Comparison of ENCODE assay signal across 8 mouse cellular contexts in genomic region chr5:143908926-143909325, GRCm38 (mm10). TPM values are rescaled to one million over a fixed set of nuclear protein-coding genes. Genes with fewer than 3 reads are reported as not detected.
DNase-seq lines count a peak whose midpoint lies in the region; ATAC-seq lines count a peak whose summit lies in the region.

No protein-coding gene starts in this region.

- DNase-seq in heart, postnatal 25 days (ENCODE audit: low spot score) = no peak
- peak; percentile 17 for DNase-seq in NIH3T3 (ENCODE audit: low read depth)
- DNase-seq in midbrain, embryonic 11.5 days (ENCODE audit: low spot score, missing footprints) = peak; percentile 91
- DNase-seq in frontal cortex, postnatal 36 days (ENCODE audit: low spot score in 2 of 2) = no peak
- no peak for DNase-seq in spleen, postnatal 14 days (ENCODE audit: low spot score in 2 of 2)
- no peak for DNase-seq in left cerebral cortex, adult 11 months (ENCODE audit: low spot score)

- H3K27me3 ChIP-seq in heart, embryonic 16.5 days (ENCODE audit: control insufficient read depth, insufficient read depth, low read length) = no peaks in the 10 kb centered on the region
- no peaks in the 10 kb centered on the region for H3K27me3 ChIP-seq in hindbrain, embryonic 12.5 days
- no peaks in the 10 kb centered on the region for H3K27me3 ChIP-seq in midbrain, embryonic 11.5 days (ENCODE audit: control insufficient read depth, insufficient read depth, low read length)

- ATAC-seq in heart, embryonic 16.5 days (replicated peaks; ENCODE audit: extremely low read depth, insufficient read depth, low FRiP score) = no peak
- no peak for ATAC-seq in hindbrain, embryonic 12.5 days (ENCODE audit: low FRiP score)
- no peak for ATAC-seq in midbrain, embryonic 11.5 days (ENCODE audit: low FRiP score)

- H3K9ac ChIP-seq in heart, embryonic 16.5 days (ENCODE audit: low read length) = peak overlapping the region; percentile 74
- H3K9ac ChIP-seq in hindbrain, embryonic 12.5 days = peak overlapping the region; percentile 64
- H3K9ac ChIP-seq in midbrain, embryonic 11.5 days (ENCODE audit: low read length) = peak overlapping the region; percentile 68

- H3K27ac ChIP-seq in heart, embryonic 16.5 days (ENCODE audit: low read length) = peak overlapping the region; percentile 94
- H3K27ac ChIP-seq in hindbrain, embryonic 12.5 days = peak overlapping the region; percentile 77
- no peak overlapping the region; the same call in 1 of the 2 replicates for H3K27ac ChIP-seq in midbrain, embryonic 11.5 days (ENCODE audit: low read depth, low read length)

- H3K9me3 ChIP-seq in heart, embryonic 16.5 days (replicated peaks; ENCODE audit: control insufficient read depth, low read length) = no peaks in the 10 kb centered on the region
- no peaks in the 10 kb centered on the region for H3K9me3 ChIP-seq in hindbrain, embryonic 12.5 days (replicated peaks)
- H3K9me3 ChIP-seq in midbrain, embryonic 11.5 days (ENCODE audit: control insufficient read depth, low read length) = no peaks in the 10 kb centered on the region

- WGBS in heart, embryonic 16.5 days = 3% methylated on average over 9 of the region's 9 CpGs
- 3% methylated on average over 9 of the region's 9 CpGs for WGBS in hindbrain, embryonic 12.5 days
- WGBS in midbrain, embryonic 11.5 days = 2% methylated on average over 9 of the region's 9 CpGs

- intact Hi-C loops in heart, postnatal 25 days (cut with DNase I) = no loop called here

- peak overlapping the region; percentile 66 for H3K4me2 ChIP-seq in heart, embryonic 16.5 days (ENCODE audit: low read depth, low read length)
- H3K4me2 ChIP-seq in hindbrain, embryonic 12.5 days (replicated peaks) = peak overlapping the region; percentile 80
- H3K4me2 ChIP-seq in midbrain, embryonic 11.5 days = peak overlapping the region; percentile 62

- H3K36me3 ChIP-seq in heart, embryonic 16.5 days (ENCODE audit: control insufficient read depth, insufficient read depth) = peaks cover 20% of the 10 kb centered on the region
- H3K36me3 ChIP-seq in hindbrain, embryonic 12.5 days = peaks cover 37% of the 10 kb centered on the region
- peaks cover 7% of the 10 kb centered on the region; the same call in 1 of the 2 replicates for H3K36me3 ChIP-seq in midbrain, embryonic 11.5 days (ENCODE audit: control insufficient read depth, insufficient read depth, low read length)

- H3K4me3 ChIP-seq in heart, embryonic 16.5 days (ENCODE audit: low read length) = peak overlapping the region; percentile 70
- H3K4me3 ChIP-seq in hindbrain, embryonic 12.5 days = peak overlapping the region; percentile 68
- peak overlapping the region; percentile 71 for H3K4me3 ChIP-seq in midbrain, embryonic 11.5 days (ENCODE audit: low read depth, low read length)

- H3K4me1 ChIP-seq in heart, embryonic 16.5 days (ENCODE audit: control insufficient read depth, insufficient read depth, low read length) = peaks cover 32% of the 10 kb centered on the region
- H3K4me1 ChIP-seq in hindbrain, embryonic 12.5 days = peaks cover 26% of the 10 kb centered on the region
- H3K4me1 ChIP-seq in midbrain, embryonic 11.5 days (ENCODE audit: control insufficient read depth, insufficient read depth, low read length) = peaks cover 15% of the 10 kb centered on the region

RNA-seq across cellular contexts. Expression of gene Aimp2, which starts 0.7 kb away (rescaled TPM):
- 91.4 and 91.5 TPM in 2 replicates for polyA plus RNA-seq in heart, embryonic 16.5 days (2015; fragmentation: Nextera tagmentation; extraction: Ambion mirVana)
- 10 to 100 TPM; 34.9 to 35.0 TPM for total RNA-seq in heart, postnatal 25 days (2021)
- polyA plus RNA-seq in hindbrain, embryonic 12.5 days (2016; fragmentation: Nextera tagmentation; extraction: Ambion mirVana) = 72.7 and 81.4 TPM in 2 replicates
- 99.5 and 101 TPM in 2 replicates for polyA plus RNA-seq in midbrain, embryonic 11.5 days (2014; fragmentation: Nextera tagmentation; extraction: Ambion mirVana)

RNA-seq across cellular contexts. Expression of gene Pms2, which starts 0.8 kb away (rescaled TPM):
- 16.7 and 17.6 TPM in 2 replicates for polyA plus RNA-seq in heart, embryonic 16.5 days (2015; fragmentation: Nextera tagmentation; extraction: Ambion mirVana)
- total RNA-seq in heart, postnatal 25 days (2021) = 1 to 10 TPM; 3.8 to 3.9 TPM
- polyA plus RNA-seq in hindbrain, embryonic 12.5 days (2016; fragmentation: Nextera tagmentation; extraction: Ambion mirVana) = 27.1 and 30.2 TPM in 2 replicates
- polyA plus RNA-seq in midbrain, embryonic 11.5 days (2014; fragmentation: Nextera tagmentation; extraction: Ambion mirVana) = 35.6 and 37.1 TPM in 2 replicates

RNA-seq across cellular contexts. Expression of gene Ankrd61, which starts 11.4 kb away (rescaled TPM):
- 0.28 and 0.41 TPM in 2 replicates for polyA plus RNA-seq in heart, embryonic 16.5 days (2015; fragmentation: Nextera tagmentation; extraction: Ambion mirVana)
- not detected for total RNA-seq in heart, postnatal 25 days (2021)
- polyA plus RNA-seq in hindbrain, embryonic 12.5 days (2016; fragmentation: Nextera tagmentation; extraction: Ambion mirVana) = 0.39 and 0.47 TPM in 2 replicates
- 0.12 and 0.17 TPM in 2 replicates for polyA plus RNA-seq in midbrain, embryonic 11.5 days (2014; fragmentation: Nextera tagmentation; extraction: Ambion mirVana)

RNA-seq across cellular contexts. Expression of gene Gm42421, which starts 19.0 kb away (rescaled TPM):
- 0.46 TPM in 1 of 2 replicates, not detected in the other for polyA plus RNA-seq in heart, embryonic 16.5 days (2015; fragmentation: Nextera tagmentation; extraction: Ambion mirVana)
- not detected for total RNA-seq in heart, postnatal 25 days (2021)
- 1.2 and 1.9 TPM in 2 replicates for polyA plus RNA-seq in hindbrain, embryonic 12.5 days (2016; fragmentation: Nextera tagmentation; extraction: Ambion mirVana)
- 1.2 and 1.3 TPM in 2 replicates for polyA plus RNA-seq in midbrain, embryonic 11.5 days (2014; fragmentation: Nextera tagmentation; extraction: Ambion mirVana)

RNA-seq across cellular contexts. Expression of gene Rsph10b, which starts 23.9 kb away (rescaled TPM):
- 1.1 and 1.9 TPM in 2 replicates for polyA plus RNA-seq in heart, embryonic 16.5 days (2015; fragmentation: Nextera tagmentation; extraction: Ambion mirVana)
- total RNA-seq in heart, postnatal 25 days (2021) = under 1 TPM; 0.10 to 0.39 TPM
- 2.4 and 2.6 TPM in 2 replicates for polyA plus RNA-seq in hindbrain, embryonic 12.5 days (2016; fragmentation: Nextera tagmentation; extraction: Ambion mirVana)
- polyA plus RNA-seq in midbrain, embryonic 11.5 days (2014; fragmentation: Nextera tagmentation; extraction: Ambion mirVana) = 0.47 and 0.56 TPM in 2 replicates

Comparison
In these comparisons a context has a peak if more than half of its experiments do, and no peak if none do; other contexts are left out.
1. DNase-seq: peak in NIH3T3 (single experiment) and midbrain, embryonic 11.5 days (single experiment); none in heart, postnatal 25 days (single experiment), frontal cortex, postnatal 36 days (0 of 2), spleen, postnatal 14 days (0 of 2) and left cerebral cortex, adult 11 months (single experiment).
2. Peak in every context shown above with its lines, with median percentiles within 50 percentile points of each other: H3K4me2 ChIP-seq, H3K4me3 ChIP-seq and H3K9ac ChIP-seq.